8 mouse cellular contexts compared by ENCODE assay signal in the genomic region with DNA sequence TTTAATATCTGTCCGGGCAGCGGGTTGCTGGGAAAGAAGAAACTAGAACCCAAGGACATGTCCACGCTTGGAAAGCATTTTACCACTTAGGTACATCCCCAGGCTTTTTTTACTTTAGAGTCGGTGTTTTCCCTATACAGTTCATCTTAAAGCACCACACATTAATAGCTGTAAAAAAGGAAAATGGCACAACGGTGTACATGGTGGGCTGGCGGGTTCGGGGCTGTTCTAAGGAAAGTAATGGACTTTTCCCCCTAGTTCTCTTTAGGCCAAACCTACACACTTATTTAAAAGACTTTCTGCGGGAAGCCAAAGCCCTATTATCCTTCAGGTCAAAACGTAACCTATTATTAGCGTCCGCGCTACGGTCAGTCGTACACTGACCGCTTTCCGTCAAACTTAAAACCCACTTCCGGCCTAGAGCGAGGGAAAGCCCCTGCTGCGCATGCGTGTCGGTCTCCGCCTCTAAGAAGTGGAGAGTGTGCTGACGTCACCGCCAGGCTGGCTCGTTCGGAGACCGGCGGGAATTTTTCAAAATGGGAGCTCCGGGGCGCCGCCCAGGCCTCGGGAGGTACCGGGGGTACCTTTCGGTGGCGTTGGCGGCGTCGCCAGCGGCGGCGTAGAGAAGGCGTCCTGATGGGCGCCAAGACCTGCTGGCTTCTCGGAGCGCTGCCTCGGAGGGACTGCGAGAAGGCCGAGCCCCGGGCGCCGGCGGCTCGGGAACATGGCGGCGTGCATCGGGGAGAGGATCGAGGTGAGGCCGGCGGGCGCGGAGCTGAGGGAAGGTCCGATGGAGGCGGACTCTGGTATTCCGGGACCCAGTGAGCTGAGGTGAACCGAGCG. TPM values are rescaled to one million over a fixed set of nuclear protein-coding genes. Genes with fewer than 3 reads are reported as not detected.
DNase-seq lines count a peak whose midpoint lies in the region; ATAC-seq and TF ChIP-seq lines count a peak whose summit lies in the region.

Gene Plk4 (plus strand): TSS at position 490 of the 843 bp plus-strand sequence.

- in situ Hi-C loops in CH12.LX (cut with MboI; ENCODE audit: low pct_ligation_motif_present, low pct_unique_long_range_greater_than_20kb, low sequenced_read_pairs), result loop anchor here (25.0 kb wide), 1 partner anchor 188 kb away; no protein-coding TSS in a partner anchor

- peak within 1 kb of the TSS; percentile 75 for H3K4me2 ChIP-seq in CH12.LX (ENCODE audit: insufficient read depth, low read depth, poor library complexity, severe bottlenecking)
- peak within 1 kb of the TSS; percentile 63 for H3K4me2 ChIP-seq in forebrain, embryonic 11.5 days (ENCODE audit: low read depth, low read length, severe bottlenecking)
- H3K4me2 ChIP-seq in heart, embryonic 16.5 days (ENCODE audit: low read depth, low read length), result peak within 1 kb of the TSS; percentile 84
- peak within 1 kb of the TSS; percentile 85 for H3K4me2 ChIP-seq in liver, embryonic 15.5 days
- H3K4me2 ChIP-seq in neural tube, embryonic 12.5 days (replicated peaks), result peak within 1 kb of the TSS; percentile 97

- peak; percentile 55 for TF ChIP-seq EP300 in CH12.LX (IDR thresholded peaks at IDR 0.05; ENCODE audit: low read length)

- no peaks in the 10 kb centered on the region for H3K9me3 ChIP-seq in CH12.LX (replicated peaks; ENCODE audit: low read length)
- no peaks in the 10 kb centered on the region for H3K9me3 ChIP-seq in forebrain, embryonic 11.5 days (ENCODE audit: control insufficient read depth, low read length)
- H3K9me3 ChIP-seq in heart, embryonic 16.5 days (replicated peaks; ENCODE audit: control insufficient read depth, low read length), result no peaks in the 10 kb centered on the region
- H3K9me3 ChIP-seq in liver, embryonic 15.5 days (replicated peaks), result no peaks in the 10 kb centered on the region
- H3K9me3 ChIP-seq in neural tube, embryonic 12.5 days, result no peaks in the 10 kb centered on the region

- peaks cover 3 to 16% of the 10 kb centered on the region in 2 experiments for H3K36me3 ChIP-seq in CH12.LX (replicated peaks in 1 of 2; ENCODE audit: control insufficient read depth in 1 of 2, insufficient read depth in 1 of 2, low read length in 1 of 2)
- no peaks in the 10 kb centered on the region for H3K36me3 ChIP-seq in forebrain, embryonic 11.5 days (ENCODE audit: control insufficient read depth, insufficient read depth, low read length)
- H3K36me3 ChIP-seq in heart, embryonic 16.5 days (ENCODE audit: control insufficient read depth, insufficient read depth), result 0 out of 2 replicates have a peak, but pooled peaks cover 2% of the 10 kb centered on the region
- peaks cover 22% of the 10 kb centered on the region for H3K36me3 ChIP-seq in liver, embryonic 15.5 days (replicated peaks)
- H3K36me3 ChIP-seq in neural tube, embryonic 12.5 days, result 0 out of 2 replicates have a peak, but pooled peaks cover 2% of the 10 kb centered on the region

- TF ChIP-seq POLR2A in CH12.LX (IDR thresholded peaks at IDR 0.05; ENCODE audit: low read depth, low read length), result peak; percentile 83

- no peak for TF ChIP-seq RAD21 in CH12.LX (IDR thresholded peaks at IDR 0.05; ENCODE audit: low read depth, low read length)

- H3K79me2 ChIP-seq in CH12.LX (replicated peaks; ENCODE audit: control insufficient read depth, extremely low read depth, insufficient read depth, poor library complexity, severe bottlenecking), result peaks cover 26% of the 10 kb centered on the region

- DNase-seq in CH12.LX (ENCODE audit: extremely low read depth), result peak; percentile 97
- peak; percentile 95 for DNase-seq in c-Kit-positive CD71-positive TER-119-negative erythroid progenitor cells, embryonic 14.5 days (ENCODE audit: low read depth)
- DNase-seq in forebrain, embryonic 11.5 days (ENCODE audit: low spot score), result peak; percentile 97
- DNase-seq in kidney, postnatal 36 days, result peak; percentile 98 to 99
- DNase-seq in telencephalon, adult 2 months (ENCODE audit: low read depth, low spot score), result peak; percentile 94

- peak within 1 kb of the TSS; percentile 73 for H3K9ac ChIP-seq in CH12.LX (ENCODE audit: insufficient read depth, low read depth)
- peak within 1 kb of the TSS; percentile 90 for H3K9ac ChIP-seq in forebrain, embryonic 11.5 days (ENCODE audit: low read length)
- peak within 1 kb of the TSS; percentile 93 for H3K9ac ChIP-seq in heart, embryonic 16.5 days (ENCODE audit: low read length)
- H3K9ac ChIP-seq in liver, embryonic 15.5 days, result peak within 1 kb of the TSS; percentile 97
- H3K9ac ChIP-seq in neural tube, embryonic 12.5 days, result peak within 1 kb of the TSS; percentile 87

- dilution Hi-C loops in CH12.LX (cut with MboI; ENCODE audit: extremely low pct_ligation_motif_present, extremely low pct_unique_long_range_greater_than_20kb, low sequenced_read_pairs), result no loop called here

- ATAC-seq in forebrain, embryonic 11.5 days (replicated peaks; ENCODE audit: low FRiP score), result peak; percentile 97
- peak; percentile 99 for ATAC-seq in heart, embryonic 16.5 days (replicated peaks; ENCODE audit: extremely low read depth, insufficient read depth, low FRiP score)
- peak; percentile 84 for ATAC-seq in liver, embryonic 15.5 days (ENCODE audit: insufficient read depth)
- ATAC-seq in neural tube, embryonic 12.5 days (ENCODE audit: low FRiP score, low read depth), result peak; percentile 99

- WGBS in forebrain, embryonic 11.5 days, result 2% methylated on average over 66 of the region's 66 CpGs
- 2% methylated on average over 66 of the region's 66 CpGs for WGBS in heart, embryonic 16.5 days
- under 1% methylated on average over 66 of the region's 66 CpGs for WGBS in liver, embryonic 15.5 days (ENCODE audit: insufficient replicate concordance)
- WGBS in neural tube, embryonic 12.5 days, result 2% methylated on average over 66 of the region's 66 CpGs

- H3K27ac ChIP-seq in CH12.LX (ENCODE audit: insufficient read depth, low read depth), result peak within 1 kb of the TSS; percentile 81
- H3K27ac ChIP-seq in forebrain, embryonic 11.5 days (ENCODE audit: low read depth, low read length), result peak within 1 kb of the TSS; percentile 62; the same call in 1 of the 2 replicates
- H3K27ac ChIP-seq in heart, embryonic 16.5 days (ENCODE audit: low read length), result peak within 1 kb of the TSS; percentile 88
- H3K27ac ChIP-seq in liver, embryonic 15.5 days (replicated peaks), result peak within 1 kb of the TSS; percentile 92
- H3K27ac ChIP-seq in neural tube, embryonic 12.5 days, result 0 out of 2 replicates have a peak within 1 kb of the TSS, but pooled peaks have one; percentile 20

- peak within 1 kb of the TSS; percentile 77 to 98 (median 97) for H3K4me3 ChIP-seq in CH12.LX (replicated peaks in 1 of 3; ENCODE audit: low read depth in 2 of 3, low read length in 2 of 3, poor library complexity in 1 of 3)
- H3K4me3 ChIP-seq in forebrain, embryonic 11.5 days (ENCODE audit: low read depth, low read length), result peak within 1 kb of the TSS; percentile 91
- peak within 1 kb of the TSS; percentile 94 for H3K4me3 ChIP-seq in heart, embryonic 16.5 days (ENCODE audit: low read length)
- peak within 1 kb of the TSS; percentile 98 for H3K4me3 ChIP-seq in liver, embryonic 15.5 days (replicated peaks)
- peak within 1 kb of the TSS; percentile 92 for H3K4me3 ChIP-seq in neural tube, embryonic 12.5 days

- H3K4me1 ChIP-seq in CH12.LX (ENCODE audit: control insufficient read depth in 1 of 2, insufficient read depth in 2 of 2), result peaks cover 2 to 29% of the 10 kb centered on the region in 2 experiments; a peak in 3 of 4 replicates
- peaks cover 8% of the 10 kb centered on the region for H3K4me1 ChIP-seq in forebrain, embryonic 11.5 days (replicated peaks; ENCODE audit: control insufficient read depth, insufficient read depth, low read length)
- H3K4me1 ChIP-seq in heart, embryonic 16.5 days (ENCODE audit: control insufficient read depth, insufficient read depth, low read length), result peaks cover 13% of the 10 kb centered on the region; the same call in 1 of the 2 replicates
- peaks cover 31% of the 10 kb centered on the region for H3K4me1 ChIP-seq in liver, embryonic 15.5 days (replicated peaks)
- H3K4me1 ChIP-seq in neural tube, embryonic 12.5 days, result peaks cover 7% of the 10 kb centered on the region; the same call in 1 of the 2 replicates

- H3K27me3 ChIP-seq in CH12.LX (replicated peaks), result no peaks in the 10 kb centered on the region
- no peaks in the 10 kb centered on the region for H3K27me3 ChIP-seq in forebrain, embryonic 11.5 days (ENCODE audit: control insufficient read depth, insufficient read depth, low read length)
- H3K27me3 ChIP-seq in heart, embryonic 16.5 days (ENCODE audit: control insufficient read depth, insufficient read depth, low read length), result no peaks in the 10 kb centered on the region
- H3K27me3 ChIP-seq in liver, embryonic 15.5 days, result no peaks in the 10 kb centered on the region
- H3K27me3 ChIP-seq in neural tube, embryonic 12.5 days (replicated peaks), result no peaks in the 10 kb centered on the region

- TF ChIP-seq CTCF in CH12.LX (conservative IDR thresholded peaks at IDR 0.05 in 1 of 2, IDR thresholded peaks at IDR 0.05 in 1 of 2; ENCODE audit: low read depth in 2 of 2, low read length in 2 of 2), result no peak

TF ChIP-seq in CH12.LX, 34 proteins besides CTCF, POLR2A, EP300 and RAD21 (continues in another document):
- TF ChIP-seq ZKSCAN1 (IDR thresholded peaks at IDR 0.05; ENCODE audit: borderline replicate concordance, low read depth, low read length), result no peak; the same call in 1 of the 2 replicates
- TF ChIP-seq TBP (conservative IDR thresholded peaks at IDR 0.05; ENCODE audit: low read depth, low read length), result peak; percentile 84; the same call in 1 of the 2 replicates
- TF ChIP-seq NELFE (IDR thresholded peaks at IDR 0.05; ENCODE audit: low read depth, low read length), result peak; percentile 73
- TF ChIP-seq ZMIZ1 (IDR thresholded peaks at IDR 0.05; ENCODE audit: low read depth, low read length), result peak; percentile 34; the same call in 1 of the 2 replicates
- peak; percentile 98 for TF ChIP-seq NRF1 (IDR thresholded peaks at IDR 0.05; ENCODE audit: low read depth, low read length)
- peak; percentile 29; the same call in 1 of the 2 replicates for TF ChIP-seq ZNF384 (IDR thresholded peaks at IDR 0.05; ENCODE audit: low read depth, low read length)
- peak; percentile 80 for TF ChIP-seq MXI1 (IDR thresholded peaks at IDR 0.05; ENCODE audit: low read depth, low read length)
- no peak for TF ChIP-seq UBTF (IDR thresholded peaks at IDR 0.05; ENCODE audit: low read depth, low read length)
- no peak for TF ChIP-seq CHD1 (IDR thresholded peaks at IDR 0.05; ENCODE audit: low read depth, low read length)
- peak; percentile 52 for TF ChIP-seq JUN (IDR thresholded peaks at IDR 0.05; ENCODE audit: insufficient read depth, low read depth, low read length)

RNA-seq across cellular contexts. Expression of gene Plk4, which starts in this region (rescaled TPM):
- 39.2 and 41.1 TPM in 2 replicates for total RNA-seq in CH12.LX (2012; rRNA removed)
- total RNA-seq in CH12.LX (2014; rRNA removed), result 43.2 and 46.0 TPM in 2 replicates
- 36.3 and 39.0 TPM in 2 replicates for polyA plus RNA-seq in CH12.LX (2012; ENCODE audit: insufficient read length, low read depth)
- polyA plus RNA-seq in forebrain, embryonic 11.5 days (2014; fragmentation: Nextera tagmentation; extraction: Ambion mirVana), result 83.7 and 92.1 TPM in 2 replicates
- polyA plus RNA-seq in heart, embryonic 16.5 days (2015; fragmentation: Nextera tagmentation; extraction: Ambion mirVana), result 36.5 TPM in 2 replicates
- polyA plus RNA-seq in liver, embryonic 15.5 days (2015; fragmentation: Nextera tagmentation; extraction: Ambion mirVana), result 38.1 and 38.5 TPM in 2 replicates
- polyA plus RNA-seq in neural tube, embryonic 12.5 days (2016; fragmentation: Nextera tagmentation; extraction: Ambion mirVana), result 37.1 and 43.0 TPM in 2 replicates

Comparison
In these comparisons a context has a peak if more than half of its experiments do, and no peak if none do; other contexts are left out.
1. Peak in every context shown above with its lines: DNase-seq, ATAC-seq, H3K4me3 ChIP-seq and H3K27ac ChIP-seq.
2. H3K27ac ChIP-seq: peak in every context shown above with its lines; median percentile 92 in liver, embryonic 15.5 days; 88 in heart, embryonic 16.5 days; 81 in CH12.LX; 62 in forebrain, embryonic 11.5 days; 20 in neural tube, embryonic 12.5 days.